Mouse (Mus musculus) cerebellum, adult 2 months (tissue): Measurements from ENCODE around the gene Rad51b. TPM values are rescaled to one million over a fixed set of nuclear protein-coding genes. Genes with fewer than 3 reads are reported as not detected.

Source experiments
- DNase-seq, 2 experiments: peaks; one replicate each; pipeline ENCODE4 v3.0.0; 2021
- H3K27ac ChIP-seq: fragments of 200-500 bp; 2 replicates; pipeline ENCODE4 v1.5.1; 2012; ENCODE audit warnings: low read length, control low read depth, inconsistent platforms; ENCODE audit not compliant: insufficient read depth
- H3K27me3 ChIP-seq: fragments of 200-500 bp; 2 replicates; pipeline ENCODE4 v1.6.1; 2012; ENCODE audit warnings: inconsistent platforms, mild to moderate bottlenecking, low read length, moderate library complexity; ENCODE audit not compliant: control insufficient read depth, insufficient read depth
- H3K4me1 ChIP-seq: fragments of 200-500 bp; 2 replicates; pipeline ENCODE4 v1.6.1; 2011; ENCODE audit warnings: low read length; ENCODE audit not compliant: control insufficient read depth, insufficient read depth
- H3K4me3 ChIP-seq: fragments of 200-500 bp; replicated peaks from 2 replicates; pipeline ENCODE3; 2011; ENCODE audit warnings: mild to moderate bottlenecking, low read depth, low read length, control low read depth; ENCODE audit not compliant: insufficient read depth
- CTCF ChIP-seq: fragments of 200-500 bp; IDR thresholded peaks from 2 replicates; pipeline ENCODE4 v1.5.1; 2011; ENCODE audit warnings: low read depth, mild to moderate bottlenecking, control low read depth, low read length, moderate library complexity, borderline replicate concordance; ENCODE audit not compliant: insufficient read depth
- POLR2A ChIP-seq: fragments of 200-500 bp; IDR thresholded peaks from 2 replicates; pipeline ENCODE4 v1.6.1; 2011; ENCODE audit warnings: low read length, control low read depth, borderline replicate concordance; ENCODE audit not compliant: insufficient read depth
- WGBS: fragments of 180-500 bp; shearing (Covaris S2); methylation state at CpG from one replicate; pipeline ENCODE4 v1.1.7; 2018; 5-methylcytosine and 5-hydroxymethylcytosine counted together
- polyA plus RNA-seq: library from polyadenylated mRNA; depleted of rRNA; stranded (reverse); fragments of >200 nt; gene quantifications from 2 replicates; pipeline ENCODE4 v1.2.3, GENCODE M21; 2012

Rad51b gene
- polyA plus RNA-seq, 1 experiment = 0.23 TPM

DNA sequence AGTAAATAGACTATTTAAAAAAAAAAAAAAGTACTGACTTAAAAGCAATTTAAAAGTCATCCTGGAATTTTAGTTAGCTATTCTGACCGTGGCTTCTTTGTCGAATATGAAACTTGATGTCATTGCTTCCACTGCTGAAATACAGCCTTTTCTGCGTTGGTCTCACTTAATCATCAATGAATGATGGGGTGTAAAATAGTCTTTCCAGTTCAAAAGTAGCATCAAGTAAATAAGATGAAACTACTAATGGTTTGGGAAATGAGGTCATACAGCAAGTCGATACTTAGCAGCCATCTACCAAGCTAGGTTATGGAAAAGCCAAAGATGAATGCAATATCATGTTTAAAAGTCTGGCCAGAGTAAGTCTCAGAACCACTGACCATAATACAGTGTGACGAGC is 491.3 kb downstream of the Rad51b start:
- Histone ChIP-seq H3K4me1 (no peaks in the 10 kb centered on the region), H3K27ac (no peak overlapping the region), H3K27me3 (no peaks in the 10 kb centered on the region), H3K4me3 (no peak overlapping the region)
- WGBS = 91% methylated on average over 5 of the region's 5 CpGs
- no peak for DNase-seq
- TF ChIP-seq POLR2A (no peak), CTCF (no peak)

DNA sequence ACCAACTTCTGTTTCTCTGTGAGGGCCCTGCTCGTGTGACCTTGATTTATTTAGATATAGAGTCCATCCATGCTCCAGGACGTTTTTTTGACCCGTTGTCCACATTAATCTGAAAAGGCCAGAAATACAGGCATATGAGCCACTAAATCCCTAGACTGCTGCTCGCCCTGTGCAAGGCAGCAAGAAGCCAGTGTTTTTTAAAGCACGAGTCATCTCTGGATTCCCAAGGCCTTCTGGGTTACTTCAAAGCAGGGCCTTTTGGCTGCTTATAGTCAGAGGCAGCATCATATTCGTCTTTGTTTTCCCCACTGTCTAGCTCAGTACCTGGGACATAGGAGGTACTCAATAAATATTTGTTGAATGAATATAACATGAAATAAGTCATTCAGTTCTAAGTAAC is 492.4 kb downstream of the Rad51b start:
- WGBS = 91% methylated on average over 6 of the region's 6 CpGs
- H3K27ac ChIP-seq = no peak overlapping the region
- H3K4me1 ChIP-seq = no peaks in the 10 kb centered on the region
- no peak for DNase-seq
- no peak for TF ChIP-seq CTCF
- no peak for TF ChIP-seq POLR2A
- no peaks in the 10 kb centered on the region for H3K27me3 ChIP-seq
- no peak overlapping the region for H3K4me3 ChIP-seq

DNA sequence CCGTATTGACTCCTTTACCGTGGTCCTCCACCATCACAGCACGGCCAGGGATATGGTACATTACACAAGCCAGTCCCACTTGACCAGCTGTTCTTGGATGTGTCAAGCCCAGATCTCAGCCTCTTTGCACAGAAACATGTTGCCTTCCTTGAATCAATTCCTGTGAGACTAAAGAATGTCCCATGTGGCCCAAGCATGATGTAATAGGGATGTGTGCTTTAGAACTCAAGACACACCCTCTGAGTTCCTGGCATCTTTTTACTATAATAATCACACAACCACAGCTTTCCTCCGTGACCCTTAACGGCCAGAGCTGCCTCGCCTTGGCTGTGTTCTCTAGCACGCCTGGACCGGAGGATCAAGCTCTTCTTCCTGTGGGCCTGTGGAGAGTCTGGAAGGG is 496.3 kb downstream of the Rad51b start:
- H3K4me3 ChIP-seq = no peak overlapping the region
- WGBS = 66% methylated on average over 8 of the region's 8 CpGs
- H3K27me3 ChIP-seq = no peaks in the 10 kb centered on the region
- no peak for DNase-seq
- TF ChIP-seq POLR2A = no peak
- no peak for TF ChIP-seq CTCF
- H3K4me1 ChIP-seq = no peaks in the 10 kb centered on the region
- H3K27ac ChIP-seq = no peak overlapping the region

DNA sequence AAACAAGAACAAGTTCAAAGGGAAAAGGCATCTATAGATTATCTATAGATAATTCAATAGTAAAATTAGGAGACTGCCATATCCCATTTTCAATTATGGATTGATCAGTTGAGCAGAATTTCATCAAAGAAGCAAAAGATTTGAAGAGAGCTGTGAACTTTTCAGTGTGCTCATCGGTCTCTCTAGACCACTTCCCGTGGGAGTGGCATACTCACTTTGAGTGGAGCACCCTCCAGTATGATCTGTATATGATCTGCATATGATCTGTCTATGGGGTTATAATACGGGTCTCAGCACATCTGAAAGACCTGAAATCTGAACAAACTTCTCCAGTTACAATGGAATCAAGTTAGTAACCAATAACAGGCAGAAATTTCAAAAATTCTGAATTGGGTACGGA is 497.7 kb downstream of the Rad51b start:
- 95% methylated on average over 4 of the region's 4 CpGs for WGBS
- Histone ChIP-seq H3K4me1 (no peaks in the 10 kb centered on the region), H3K27ac (no peak overlapping the region), H3K4me3 (no peak overlapping the region), H3K27me3 (no peaks in the 10 kb centered on the region)
- no peak for TF ChIP-seq POLR2A
- TF ChIP-seq CTCF = no peak
- DNase-seq = no peak

DNA sequence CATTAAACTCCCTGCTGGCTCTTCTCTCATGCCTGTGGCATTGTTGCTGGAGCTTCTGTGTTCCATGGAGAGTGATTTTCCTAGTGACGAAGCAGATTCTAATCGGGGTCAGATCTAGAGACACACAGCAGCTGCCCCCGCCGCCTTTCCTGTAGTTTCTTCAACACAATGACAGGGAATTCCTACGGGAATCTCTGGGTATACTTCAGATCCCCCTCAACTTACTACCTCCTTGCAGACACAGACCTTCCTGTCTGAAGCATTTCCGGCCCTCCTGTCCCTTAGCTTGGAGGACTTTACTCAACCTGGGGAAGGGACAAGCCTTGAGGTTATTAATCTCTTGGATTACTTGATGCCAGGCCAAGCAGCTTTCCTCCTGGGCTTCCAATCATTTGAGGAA is 499.2 kb downstream of the Rad51b start:
- Histone ChIP-seq H3K4me1 (no peaks in the 10 kb centered on the region), H3K27ac (no peak overlapping the region), H3K4me3 (no peak overlapping the region), H3K27me3 (no peaks in the 10 kb centered on the region)
- no peak for TF ChIP-seq CTCF
- no peak for TF ChIP-seq POLR2A
- WGBS = 74% methylated on average over 6 of the region's 6 CpGs
- no peak for DNase-seq

DNA sequence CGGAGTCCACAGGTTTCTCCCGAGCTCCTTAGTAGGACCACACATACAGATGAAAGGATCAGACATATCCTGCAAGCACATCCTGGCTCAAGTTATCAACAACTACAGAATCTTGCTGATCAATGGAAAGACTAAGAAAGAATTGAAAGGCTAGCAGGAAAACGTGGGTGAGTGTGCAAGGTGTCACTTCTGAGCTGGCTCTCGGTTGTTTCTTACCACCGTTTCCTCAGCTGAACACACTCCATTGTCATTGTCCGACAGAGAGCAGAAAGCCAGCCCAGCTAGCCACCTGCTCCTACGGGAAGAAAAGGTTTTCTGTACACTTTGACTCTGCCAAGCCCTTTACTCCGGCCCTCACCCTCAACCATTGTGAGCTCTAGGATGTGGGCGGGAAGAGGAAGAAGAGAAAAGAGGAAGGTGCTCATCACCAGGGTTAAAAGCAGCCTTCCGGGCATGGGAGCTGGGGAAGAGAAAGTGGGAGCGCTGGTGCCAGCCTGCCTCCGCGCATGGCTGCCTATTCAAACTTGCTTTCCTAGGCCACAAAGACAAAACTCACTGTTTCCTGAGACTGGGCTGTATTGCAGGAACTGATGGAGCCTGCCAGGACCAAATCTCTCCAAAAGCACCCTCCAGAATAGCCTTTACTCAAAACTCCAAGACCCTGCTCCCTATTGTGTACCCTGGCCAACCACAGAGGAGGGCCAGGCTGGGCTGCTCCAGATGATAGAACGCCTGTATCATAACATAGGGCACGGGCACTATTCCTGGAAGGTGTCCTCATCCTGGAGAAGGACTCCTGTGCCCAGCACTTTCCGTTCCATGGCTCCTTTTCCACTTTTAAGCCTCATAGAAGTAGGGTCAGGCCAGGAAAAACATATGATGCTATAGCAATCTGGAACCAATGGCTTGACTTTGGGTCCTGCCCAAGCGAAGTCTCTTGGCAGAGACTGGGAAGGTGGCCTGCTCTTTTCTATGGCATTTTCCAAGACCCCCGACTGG is 500.0 kb downstream of the Rad51b start:
- no peak overlapping the region for H3K27ac ChIP-seq
- WGBS = 71% methylated on average over 18 of the region's 18 CpGs
- no peak for DNase-seq

DNA sequence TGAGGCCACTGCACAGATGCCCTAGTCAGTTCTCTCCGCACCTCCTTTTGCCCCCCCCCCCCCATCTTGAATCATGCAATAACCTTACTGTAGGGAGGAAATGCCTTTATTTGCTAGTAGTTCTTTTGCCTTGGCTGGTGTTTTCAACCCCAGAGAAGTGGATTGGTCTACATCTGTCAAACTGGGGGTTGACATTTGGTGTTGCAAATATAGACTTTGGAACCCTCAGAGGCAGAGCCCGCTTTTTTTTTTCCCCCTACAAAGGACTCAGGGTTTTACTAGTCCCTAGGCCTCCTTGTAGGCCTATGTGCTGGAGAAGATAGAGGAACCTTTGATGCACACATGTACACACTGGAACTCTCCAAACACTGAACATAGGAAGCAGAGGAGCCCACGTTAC is 501.4 kb downstream of the Rad51b start:
- TF ChIP-seq CTCF = no peak
- no peak for TF ChIP-seq POLR2A
- Histone ChIP-seq H3K27me3 (no peaks in the 10 kb centered on the region), H3K4me1 (no peaks in the 10 kb centered on the region), H3K27ac (no peak overlapping the region), H3K4me3 (no peak overlapping the region)
- DNase-seq = no peak
- WGBS = 97% methylated on average over 3 of the region's 3 CpGs

More for the DNA sequence above, 500.0 kb downstream of the Rad51b start:
- Histone ChIP-seq H3K4me1 (no peaks in the 10 kb centered on the region), H3K27me3 (no peaks in the 10 kb centered on the region), H3K4me3 (no peak overlapping the region)
- no peak for TF ChIP-seq POLR2A
- no peak for TF ChIP-seq CTCF

DNA sequence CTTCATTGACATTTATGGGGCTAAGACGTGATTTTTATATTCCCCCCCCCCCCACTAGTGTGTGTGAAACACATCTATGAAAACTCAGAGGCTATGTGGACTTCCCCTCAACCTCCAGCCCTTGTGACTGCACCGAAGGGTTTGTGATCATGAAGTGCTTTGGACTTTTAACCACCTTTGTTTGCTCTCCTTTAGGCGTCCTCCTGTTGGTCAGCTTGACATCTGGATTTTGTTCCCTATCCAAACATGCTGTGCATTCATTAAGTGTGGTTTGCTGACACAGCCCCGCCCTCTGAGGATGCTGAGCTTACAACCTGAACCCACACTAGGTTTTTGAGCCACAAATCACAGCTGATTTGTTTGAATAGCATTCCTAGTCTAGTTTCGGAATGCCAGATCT is 502.3 kb downstream of the Rad51b start:
- Histone ChIP-seq H3K4me3 (no peak overlapping the region), H3K27me3 (no peaks in the 10 kb centered on the region), H3K4me1 (no peaks in the 10 kb centered on the region), H3K27ac (no peak overlapping the region)
- no peak for DNase-seq
- WGBS = 94% methylated on average over 5 of the region's 5 CpGs
- TF ChIP-seq CTCF (no peak), POLR2A (no peak)
